Mouse (Mus musculus) neural tube, embryonic 14.5 days (tissue): Measurements from ENCODE around the gene Btbd9. TPM values are rescaled to one million over a fixed set of nuclear protein-coding genes. Genes with fewer than 3 reads are reported as not detected.

Experiments
- ATAC-seq: fragments of 200-750 bp; cut with Nextera tagmentation; 2 replicates; pipeline ENCODE4 v1.8.0; 2017; ENCODE audit warnings: low read depth, mild to moderate bottlenecking, moderate TSS enrichment, moderate library complexity
- H3K27ac ChIP-seq: fragments of 300-500 bp; sonication (generic); 2 replicates; pipeline ENCODE4 v1.5.1; 2014; ENCODE audit warnings: low read depth, mild to moderate bottlenecking, control low read depth, low read length, moderate library complexity, mixed read lengths
- H3K27me3 ChIP-seq: fragments of 300-500 bp; sonication (generic); 2 replicates; pipeline ENCODE4 v1.6.1; 2014; ENCODE audit warnings: low read length; ENCODE audit not compliant: control insufficient read depth, insufficient read depth
- H3K36me3 ChIP-seq: fragments of 300-500 bp; sonication (generic); 2 replicates; pipeline ENCODE4 v1.6.1; 2014; ENCODE audit warnings: low read length, mixed read lengths; ENCODE audit not compliant: control insufficient read depth, insufficient read depth
- H3K4me1 ChIP-seq: fragments of 300-500 bp; sonication (generic); 2 replicates; pipeline ENCODE4 v1.6.1; 2014; ENCODE audit warnings: low read length; ENCODE audit not compliant: control insufficient read depth, insufficient read depth
- H3K4me2 ChIP-seq: fragments of 300-500 bp; sonication (generic); 2 replicates; pipeline ENCODE4 v1.6.1; 2014; ENCODE audit warnings: mild to moderate bottlenecking, low read depth, low read length, control low read depth
- H3K4me3 ChIP-seq: fragments of 300-500 bp; sonication (generic); 2 replicates; pipeline ENCODE4 v1.5.1; 2014; ENCODE audit warnings: low read depth, low read length, control low read depth, mixed read lengths
- H3K9ac ChIP-seq: fragments of 300-500 bp; sonication (generic); replicated peaks from 2 replicates; pipeline ENCODE4 v1.6.1; 2014; ENCODE audit warnings: low read depth, mild to moderate bottlenecking, control low read depth, low read length, mixed read lengths
- H3K9me3 ChIP-seq: fragments of 300-500 bp; sonication (generic); 2 replicates; pipeline ENCODE4 v1.6.1; 2016; ENCODE audit warnings: low read length; ENCODE audit not compliant: control insufficient read depth
- WGBS: fragments of 180-500 bp; shearing (Covaris S2); extraction: QIAGEN DNeasy Blood & Tissue Kit; methylation state at CpG from one replicate; pipeline ENCODE4 v1.1.7; 2014; 5-methylcytosine and 5-hydroxymethylcytosine counted together
- polyA plus RNA-seq: library from polyadenylated mRNA; unstranded; fragments of >200 nt; fragmentation: Nextera tagmentation; extraction: Ambion mirVana; gene quantifications from 2 replicates; pipeline ENCODE4 v1.2.1, GENCODE M21; 2014

Btbd9 gene
- polyA plus RNA-seq, 1 experiment from 2014 or later: 130 TPM

GRCm38 (mm10) chr17:30278596-30279378, 297.5 kb downstream of the Btbd9 start:
- Histone ChIP-seq H3K9ac (no peak overlapping the region), H3K4me2 (no peak overlapping the region), H3K9me3 (no peaks in the 10 kb centered on the region)

GRCm38 (mm10) chr17:30276477-30276876, 299.8 kb downstream of the Btbd9 start:
- H3K27me3 ChIP-seq: no peaks in the 10 kb centered on the region
- no peak overlapping the region for H3K9ac ChIP-seq
- no peak overlapping the region for H3K27ac ChIP-seq
- H3K4me1 ChIP-seq: no peaks in the 10 kb centered on the region
- H3K4me3 ChIP-seq: no peak overlapping the region
- no peaks in the 10 kb centered on the region for H3K9me3 ChIP-seq
- H3K36me3 ChIP-seq: no peaks in the 10 kb centered on the region; the same call in 1 of the 2 replicates
- no peak overlapping the region for H3K4me2 ChIP-seq
- WGBS: 84% methylated on average over 4 of the region's 4 CpGs
- ATAC-seq: no peak

More at GRCm38 (mm10) chr17:30278596-30279378, 297.5 kb downstream of the Btbd9 start:
- Histone ChIP-seq H3K27ac (no peak overlapping the region), H3K36me3 (no peaks in the 10 kb centered on the region; the same call in 1 of the 2 replicates), H3K27me3 (no peaks in the 10 kb centered on the region), H3K4me3 (no peak overlapping the region), H3K4me1 (no peaks in the 10 kb centered on the region)
- no peak for ATAC-seq
- 30% methylated on average over 16 of the region's 16 CpGs for WGBS

GRCm38 (mm10) chr17:30272769-30273168, 303.5 kb downstream of the Btbd9 start:
- H3K9ac ChIP-seq: no peak overlapping the region
- H3K4me2 ChIP-seq: no peak overlapping the region
- WGBS: 65% methylated on average over 6 of the region's 6 CpGs
- no peak for ATAC-seq
- no peaks in the 10 kb centered on the region for H3K4me1 ChIP-seq
- H3K9me3 ChIP-seq: no peaks in the 10 kb centered on the region
- H3K27ac ChIP-seq: no peak overlapping the region
- no peaks in the 10 kb centered on the region; the same call in 1 of the 2 replicates for H3K36me3 ChIP-seq
- no peaks in the 10 kb centered on the region for H3K27me3 ChIP-seq
- H3K4me3 ChIP-seq: no peak overlapping the region

- Histone ChIP-seq H3K27ac (no peak overlapping the region), H3K27me3 (no peaks in the 10 kb centered on the region), H3K9me3 (no peaks in the 10 kb centered on the region), H3K9ac (no peak overlapping the region), H3K36me3 (no peaks in the 10 kb centered on the region; the same call in 1 of the 2 replicates), H3K4me3 (no peak overlapping the region), H3K4me1 (no peaks in the 10 kb centered on the region), H3K4me2 (no peak overlapping the region)
- ATAC-seq: no peak
- 75% methylated on average over 11 of the region's 11 CpGs for WGBS
Measured at GRCm38 (mm10) chr17:30269136-30270063, 306.9 kb downstream of the Btbd9 start.

- no peaks in the 10 kb centered on the region for H3K9me3 ChIP-seq
Measured at GRCm38 (mm10) chr17:30268456-30268855, 307.8 kb downstream of the Btbd9 start.

GRCm38 (mm10) chr17:30267432-30267973, 308.8 kb downstream of the Btbd9 start:
- no peaks in the 10 kb centered on the region for H3K27me3 ChIP-seq
- H3K9me3 ChIP-seq: no peaks in the 10 kb centered on the region
- no peak for ATAC-seq

More at GRCm38 (mm10) chr17:30268456-30268855, 307.8 kb downstream of the Btbd9 start:
- Histone ChIP-seq H3K4me3 (no peak overlapping the region), H3K27ac (no peak overlapping the region), H3K4me1 (peaks cover under 1% of the 10 kb centered on the region; the same call in 1 of the 2 replicates), H3K4me2 (no peak overlapping the region), H3K9ac (no peak overlapping the region), H3K27me3 (no peaks in the 10 kb centered on the region), H3K36me3 (no peaks in the 10 kb centered on the region)
- ATAC-seq: no peak
- 90% methylated on average over 8 of the region's 8 CpGs for WGBS

GRCm38 (mm10) chr17:30263535-30263934, 312.8 kb downstream of the Btbd9 start:
- Histone ChIP-seq H3K4me1 (peaks cover 25% of the 10 kb centered on the region), H3K9ac (no peak overlapping the region), H3K9me3 (no peaks in the 10 kb centered on the region), H3K4me2 (no peak overlapping the region), H3K36me3 (no peaks in the 10 kb centered on the region), H3K4me3 (no peak overlapping the region), H3K27me3 (no peaks in the 10 kb centered on the region), H3K27ac (no peak overlapping the region)
- 75% methylated on average over 2 of the region's 2 CpGs for WGBS
- ATAC-seq: no peak

More at GRCm38 (mm10) chr17:30267432-30267973, 308.8 kb downstream of the Btbd9 start:
- Histone ChIP-seq H3K9ac (no peak overlapping the region), H3K27ac (no peak overlapping the region), H3K4me3 (no peak overlapping the region), H3K4me1 (peaks cover 10% of the 10 kb centered on the region), H3K4me2 (no peak overlapping the region), H3K36me3 (no peaks in the 10 kb centered on the region)
- WGBS: 76% methylated on average over 5 of the region's 5 CpGs

- H3K27me3 ChIP-seq: no peaks in the 10 kb centered on the region
- H3K27ac ChIP-seq: peak overlapping the region; percentile 55; the same call in 1 of the 2 replicates
- H3K9me3 ChIP-seq: no peaks in the 10 kb centered on the region
- H3K36me3 ChIP-seq: no peaks in the 10 kb centered on the region
- H3K9ac ChIP-seq: no peak overlapping the region
- H3K4me1 ChIP-seq: peaks cover 25% of the 10 kb centered on the region
- 42% methylated on average over 6 of the region's 6 CpGs for WGBS
- no peak for ATAC-seq
- no peak overlapping the region for H3K4me3 ChIP-seq
- no peak overlapping the region for H3K4me2 ChIP-seq
Measured at GRCm38 (mm10) chr17:30262943-30263342, 313.3 kb downstream of the Btbd9 start.
